Mouse (Mus musculus): ENCODE data around the gene Zfand2b. TPM values are rescaled to one million over a fixed set of nuclear protein-coding genes. Genes with fewer than 3 reads are reported as not detected.

Gene Zfand2b
- 66.6 and 67.1 TPM in 2 replicates for polyA plus RNA-seq (2012; rRNA removed)

DNA sequence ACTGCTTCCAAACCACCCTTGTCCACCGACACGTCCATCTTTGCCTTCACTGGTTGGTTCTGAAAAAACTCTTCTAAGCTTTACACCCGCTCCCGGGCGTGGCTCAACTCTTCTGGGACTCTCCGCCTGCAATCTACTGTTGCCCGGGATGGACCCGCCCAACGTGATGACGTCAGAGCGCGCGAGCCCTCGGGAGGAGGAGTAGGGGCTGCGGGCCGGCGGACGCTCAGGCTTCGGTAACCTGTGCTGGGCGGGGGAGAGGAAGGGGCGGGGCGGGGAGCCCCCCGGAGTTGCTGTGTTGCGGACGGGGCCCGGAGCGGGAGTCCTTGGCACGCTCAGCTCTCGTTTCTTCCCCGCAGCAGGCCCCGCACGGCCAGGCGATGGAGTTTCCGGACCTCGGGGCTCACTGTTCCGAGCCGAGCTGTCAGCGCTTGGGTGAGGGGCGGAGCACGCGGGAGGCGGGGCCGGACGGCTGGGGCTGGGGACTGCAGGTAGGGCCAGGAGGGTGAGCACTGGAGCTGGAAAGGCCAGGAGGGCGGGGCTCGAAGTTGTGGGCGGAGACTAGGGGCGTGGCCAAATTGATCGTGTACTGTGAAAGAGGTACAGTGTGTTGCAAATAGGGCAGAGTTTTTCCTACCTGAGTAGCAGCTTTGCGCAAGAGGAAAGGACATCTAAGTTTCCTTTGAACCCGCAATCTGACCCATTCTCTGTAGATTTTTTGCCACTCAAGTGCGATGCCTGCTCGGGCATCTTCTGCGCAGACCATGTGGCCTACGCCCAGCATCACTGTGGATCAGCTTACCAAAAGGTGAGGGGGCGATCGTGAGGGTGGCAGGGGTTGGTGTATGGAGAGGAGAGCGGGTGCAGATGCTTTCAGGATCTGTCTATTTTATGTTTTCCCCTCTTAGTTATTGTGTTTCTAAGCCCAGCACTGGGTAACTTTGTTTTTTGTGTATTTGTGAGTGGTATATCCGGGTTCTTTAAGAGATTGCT is at the start of gene Zfand2b:
Zfand2b (plus strand) TSS at position 175 of the 993 bp plus-strand sequence.

GRCm38 (mm10) chr1:75124346-75125321 is 43.8 kb upstream of the Zfand2b start, which contains the start of gene Nhej1:
Nhej1 (minus strand) TSS chr1:75125200.

GRCm38 (mm10) chr1:75133421-75134207 is 34.8 kb upstream of the Zfand2b start, which contains the start of gene Slc23a3:
Slc23a3 (minus strand) TSS chr1:75133890.

GRCm38 (mm10) chr1:75142301-75143261 is 25.9 kb upstream of the Zfand2b start, which contains the start of the genes Cnppd1 and Retreg2:
Cnppd1 (minus strand) TSS chr1:75142711.
Retreg2 (plus strand) TSS chr1:75142778.

GRCm38 (mm10) chr1:75180105-75180590 is 11.7 kb downstream of the Zfand2b start, which contains the start of gene Abcb6:
Abcb6 (minus strand) TSS chr1:75180392.

GRCm38 (mm10) chr1:75191622-75192402 is 23.4 kb downstream of the Zfand2b start, which contains the start of the genes Ankzf1 and Atg9a:
Ankzf1 (plus strand) TSS chr1:75192151.
Atg9a (minus strand) TSS chr1:75192196.

GRCm38 (mm10) chr1:75210136-75211087 is 42.0 kb downstream of the Zfand2b start, which contains the start of the genes Glb1l and Stk16:
Glb1l (minus strand) TSS chr1:75210813.
Stk16 (plus strand) TSS chr1:75210838.

GRCm38 (mm10) chr1:75219531-75219930 is 51.1 kb downstream of the Zfand2b start, which contains the start of gene Tuba4a:
Tuba4a (minus strand) TSS chr1:75219865.

Other genes with a start within 250 kb of the Zfand2b start
- gene Cfap65, start 233.0 kb upstream of the Zfand2b start, polyA plus RNA-seq (2012; rRNA removed), result 17.8 and 21.0 TPM in 2 replicates
- 154 and 177 TPM in 2 replicates for gene Ihh, start 217.0 kb upstream of the Zfand2b start, polyA plus RNA-seq (2012; rRNA removed)
- 2.1 and 3.5 TPM in 2 replicates for gene Nhej1, start 43.4 kb upstream of the Zfand2b start, polyA plus RNA-seq (2012; rRNA removed)
- 3.9 and 5.1 TPM in 2 replicates for gene Slc23a3, start 34.8 kb upstream of the Zfand2b start, polyA plus RNA-seq (2012; rRNA removed)
- 64.3 and 75.8 TPM in 2 replicates for gene Cnppd1, start 25.9 kb upstream of the Zfand2b start, polyA plus RNA-seq (2012; rRNA removed)
- gene Retreg2, start 25.9 kb upstream of the Zfand2b start, polyA plus RNA-seq (2012; rRNA removed), result 186 and 202 TPM in 2 replicates
- gene Abcb6, start 11.7 kb downstream of the Zfand2b start, polyA plus RNA-seq (2012; rRNA removed), result 30.3 and 33.2 TPM in 2 replicates
- 19.0 and 20.5 TPM in 2 replicates for gene Ankzf1, start 23.5 kb downstream of the Zfand2b start, polyA plus RNA-seq (2012; rRNA removed)
- 71.9 and 76.6 TPM in 2 replicates for gene Atg9a, start 23.6 kb downstream of the Zfand2b start, polyA plus RNA-seq (2012; rRNA removed)
- gene Glb1l, start 42.2 kb downstream of the Zfand2b start, polyA plus RNA-seq (2012; rRNA removed), result 14.4 and 16.6 TPM in 2 replicates
- gene Stk16, start 42.2 kb downstream of the Zfand2b start, polyA plus RNA-seq (2012; rRNA removed), result 151 and 159 TPM in 2 replicates
- 13.2 and 18.2 TPM in 2 replicates for gene Tuba4a, start 51.2 kb downstream of the Zfand2b start, polyA plus RNA-seq (2012; rRNA removed)
- not detected in 2 replicates for gene A630095N17Rik, start 63.5 kb downstream of the Zfand2b start, polyA plus RNA-seq (2012; rRNA removed)
- gene Dnajb2, start 67.8 kb downstream of the Zfand2b start, polyA plus RNA-seq (2012; rRNA removed), result 65.5 and 66.2 TPM in 2 replicates
- 4.9 and 5.2 TPM in 2 replicates for gene Ptprn, start 95.9 kb downstream of the Zfand2b start, polyA plus RNA-seq (2012; rRNA removed)
- not detected in 2 replicates for gene Resp18, start 109.8 kb downstream of the Zfand2b start, polyA plus RNA-seq (2012; rRNA removed)
- gene Dnpep, start 149.3 kb downstream of the Zfand2b start, polyA plus RNA-seq (2012; rRNA removed), result 237 and 252 TPM in 2 replicates
- gene Des, start 191.7 kb downstream of the Zfand2b start, polyA plus RNA-seq (2012; rRNA removed), result 181 and 202 TPM in 2 replicates
- 97.8 and 125 TPM in 2 replicates for gene Speg, start 206.7 kb downstream of the Zfand2b start, polyA plus RNA-seq (2012; rRNA removed)